Mouse (Mus musculus): Measurements from ENCODE around the gene Acsm5. TPM values are rescaled to one million over a fixed set of nuclear protein-coding genes. Genes with fewer than 3 reads are reported as not detected.

Gene Acsm5
- not detected in 2 replicates for polyA plus RNA-seq (2015; fragmentation: Nextera tagmentation; extraction: Ambion mirVana)

- WGBS = 72% methylated on average over 5 of the region's 5 CpGs
- no peak for ATAC-seq (ENCODE audit: low FRiP score)
- H3K9me3 ChIP-seq = no peaks in the 10 kb centered on the region
- no peaks in the 10 kb centered on the region for H3K4me1 ChIP-seq (replicated peaks)
- 0 out of 2 replicates have a peak, but pooled peaks cover 9% of the 10 kb centered on the region for H3K27me3 ChIP-seq
- no peak within 1 kb of the TSS for H3K4me3 ChIP-seq
- no peak within 1 kb of the TSS for H3K27ac ChIP-seq
- H3K9ac ChIP-seq = no peak within 1 kb of the TSS
- H3K4me2 ChIP-seq = no peak within 1 kb of the TSS
- H3K36me3 ChIP-seq = no peaks in the 10 kb centered on the region
Observed at GRCm38 (mm10) chr7:119519163-119519562, at the start of gene Acsm5. Acsm5 (plus strand) TSS chr7:119519463.

DNA sequence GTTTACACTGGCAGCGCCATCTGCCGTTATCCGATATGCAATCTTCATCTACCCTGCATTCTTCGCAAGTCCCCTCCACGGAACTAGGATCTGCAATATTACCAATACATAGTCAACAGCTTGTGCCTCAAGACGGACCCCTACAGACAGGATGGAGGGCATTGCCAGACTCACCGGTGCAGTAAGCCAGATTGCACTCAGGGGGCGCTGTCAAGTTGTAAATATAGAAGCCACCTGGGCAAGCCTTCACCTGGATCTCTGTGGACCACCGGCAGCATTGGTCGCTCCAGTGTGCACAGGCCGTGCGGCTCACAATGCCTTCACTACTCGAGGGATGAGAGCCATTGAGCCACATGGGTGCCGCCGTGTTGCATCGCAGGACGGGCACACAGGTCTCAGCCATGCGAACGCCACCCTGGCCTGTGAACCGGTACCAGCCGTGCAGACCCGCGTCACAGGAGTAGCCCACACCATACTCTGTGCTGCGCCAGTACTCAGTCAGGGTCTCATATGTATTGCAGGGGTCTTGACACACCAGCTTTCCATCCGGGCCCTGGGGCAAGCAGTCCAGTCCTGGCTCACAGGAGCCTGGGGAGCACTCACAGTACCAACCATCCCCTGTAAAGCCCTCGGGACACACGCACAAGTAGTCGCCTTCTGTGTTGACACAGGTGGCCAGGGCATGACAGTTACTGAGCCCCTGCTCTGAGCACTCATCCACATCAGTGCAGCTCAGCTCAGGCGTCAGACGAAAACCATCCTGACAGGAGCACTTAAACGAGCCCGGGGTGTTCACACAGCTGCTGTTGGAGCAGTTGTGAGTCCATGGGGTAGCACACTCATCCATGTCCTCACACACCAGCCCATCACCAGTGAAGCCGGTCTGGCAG, 42.5 kb upstream of the Acsm5 start:
- no peak for ATAC-seq (ENCODE audit: low FRiP score)
- H3K4me3 ChIP-seq = no peak overlapping the region
- H3K4me1 ChIP-seq (replicated peaks) = no peaks in the 10 kb centered on the region
- WGBS = 81% methylated on average over 33 of the region's 33 CpGs
- no peaks in the 10 kb centered on the region for H3K27me3 ChIP-seq
- H3K27ac ChIP-seq = no peak overlapping the region
- no peaks in the 10 kb centered on the region for H3K9me3 ChIP-seq
- no peak overlapping the region for H3K4me2 ChIP-seq
- no peaks in the 10 kb centered on the region for H3K36me3 ChIP-seq
- H3K9ac ChIP-seq = no peak overlapping the region

GRCm38 (mm10) chr7:119479256-119479655, 40.0 kb upstream of the Acsm5 start, which contains the start of gene Umod:
Umod (minus strand) TSS chr7:119479282.
- no peak within 1 kb of the TSS for H3K27ac ChIP-seq
- no peaks in the 10 kb centered on the region for H3K4me1 ChIP-seq (replicated peaks)
- no peak within 1 kb of the TSS for H3K4me3 ChIP-seq
- H3K9ac ChIP-seq = no peak within 1 kb of the TSS
- no peak within 1 kb of the TSS for H3K4me2 ChIP-seq
- no peaks in the 10 kb centered on the region for H3K36me3 ChIP-seq
- H3K9me3 ChIP-seq = no peaks in the 10 kb centered on the region
- no peaks in the 10 kb centered on the region for H3K27me3 ChIP-seq
- ATAC-seq (ENCODE audit: low FRiP score) = no peak

DNA sequence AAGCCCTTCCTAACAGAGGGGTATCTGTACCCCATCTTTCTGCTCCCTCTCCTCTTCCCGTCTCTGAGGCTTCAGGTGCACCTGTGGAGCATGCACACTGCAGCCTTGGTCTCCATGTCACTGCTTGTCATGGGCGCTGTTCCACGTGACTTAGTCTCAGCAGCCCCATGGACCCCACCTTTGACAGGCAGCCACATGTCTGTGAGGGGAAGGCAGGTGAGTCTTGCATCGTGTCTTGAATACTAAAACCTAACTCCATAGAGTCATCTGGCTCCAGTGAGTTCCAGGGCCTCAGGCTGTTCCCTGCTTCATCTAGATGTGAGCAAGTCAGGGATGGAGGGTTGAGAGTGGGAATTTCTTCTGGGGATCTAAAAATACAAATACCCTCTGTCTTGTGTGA, 35.1 kb upstream of the Acsm5 start:
- no peaks in the 10 kb centered on the region for H3K27me3 ChIP-seq
- no peaks in the 10 kb centered on the region for H3K9me3 ChIP-seq
- WGBS = 87% methylated on average over 4 of the region's 4 CpGs
- H3K4me2 ChIP-seq = no peak overlapping the region
- no peaks in the 10 kb centered on the region for H3K4me1 ChIP-seq (replicated peaks)
- no peak overlapping the region for H3K4me3 ChIP-seq
- ATAC-seq (ENCODE audit: low FRiP score) = no peak
- no peaks in the 10 kb centered on the region for H3K36me3 ChIP-seq
- no peak overlapping the region for H3K27ac ChIP-seq
- no peak overlapping the region for H3K9ac ChIP-seq

GRCm38 (mm10) chr7:119486683-119487082, 32.6 kb upstream of the Acsm5 start:
- 92% methylated on average over 5 of the region's 5 CpGs for WGBS
- H3K27me3 ChIP-seq = no peaks in the 10 kb centered on the region

DNA sequence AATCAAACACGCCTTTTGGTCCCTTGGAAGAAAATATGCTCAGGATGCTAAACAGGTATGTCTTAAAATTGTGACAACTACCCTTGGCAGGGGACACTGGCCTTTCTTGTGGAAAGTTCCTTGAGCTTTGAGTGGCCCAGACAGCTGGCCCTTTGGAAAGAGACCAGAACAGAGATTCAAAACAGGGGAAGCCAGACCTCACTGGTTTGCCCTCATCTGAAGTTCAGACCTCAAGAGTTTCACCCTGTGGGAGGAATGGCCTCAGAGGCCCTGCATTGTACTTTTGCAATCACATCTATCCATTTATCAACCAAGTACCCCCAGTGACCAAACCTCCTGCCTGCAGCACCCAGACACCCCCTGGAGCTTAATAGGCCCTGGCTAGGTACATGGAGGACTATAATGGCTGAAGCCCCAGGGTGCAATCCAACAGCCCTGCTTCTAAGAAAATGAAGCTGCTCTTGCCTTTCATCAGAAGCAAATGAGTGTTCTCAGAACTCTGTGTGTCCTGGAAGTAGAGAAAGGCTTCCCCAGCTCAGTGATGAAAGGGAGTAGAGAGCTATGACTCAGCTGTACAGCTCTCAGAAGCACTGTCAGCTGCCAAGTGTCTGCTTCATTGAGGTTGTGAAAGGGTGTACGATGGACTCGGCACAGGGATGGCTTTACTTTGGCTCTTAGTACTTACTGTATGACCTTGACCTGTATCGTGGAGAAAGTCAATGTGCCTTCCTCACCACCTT, 29.1 kb upstream of the Acsm5 start:
- no peak overlapping the region for H3K27ac ChIP-seq
- H3K36me3 ChIP-seq = no peaks in the 10 kb centered on the region
- H3K27me3 ChIP-seq = no peaks in the 10 kb centered on the region
- H3K9ac ChIP-seq = no peak overlapping the region
- no peak overlapping the region for H3K4me3 ChIP-seq
- 91% methylated on average over 4 of the region's 4 CpGs for WGBS
- no peaks in the 10 kb centered on the region for H3K4me1 ChIP-seq (replicated peaks)
- H3K9me3 ChIP-seq = no peaks in the 10 kb centered on the region
- no peak for ATAC-seq (ENCODE audit: low FRiP score)
- H3K4me2 ChIP-seq = no peak overlapping the region

More at GRCm38 (mm10) chr7:119486683-119487082, 32.6 kb upstream of the Acsm5 start:
- Histone ChIP-seq H3K9ac (no peak overlapping the region), H3K27ac (no peak overlapping the region), H3K9me3 (no peaks in the 10 kb centered on the region), H3K4me3 (no peak overlapping the region), H3K36me3 (no peaks in the 10 kb centered on the region), H3K4me2 (no peak overlapping the region), H3K4me1 (replicated peaks) (no peaks in the 10 kb centered on the region)
- ATAC-seq (ENCODE audit: low FRiP score) = no peak

- no peaks in the 10 kb centered on the region for H3K9me3 ChIP-seq
- no peak overlapping the region for H3K9ac ChIP-seq
- H3K4me3 ChIP-seq = no peak overlapping the region
- no peak overlapping the region for H3K27ac ChIP-seq
- no peaks in the 10 kb centered on the region for H3K4me1 ChIP-seq (replicated peaks)
- WGBS = 97% methylated on average over 4 of the region's 4 CpGs
- H3K27me3 ChIP-seq = peaks cover 11% of the 10 kb centered on the region; the same call in 1 of the 2 replicates
- H3K4me2 ChIP-seq = no peak overlapping the region
- no peak for ATAC-seq (ENCODE audit: low FRiP score)
- no peaks in the 10 kb centered on the region for H3K36me3 ChIP-seq
Observed at GRCm38 (mm10) chr7:119511143-119511542, 8.1 kb upstream of the Acsm5 start.

GRCm38 (mm10) chr7:119513056-119513455, 6.2 kb upstream of the Acsm5 start:
- no peaks in the 10 kb centered on the region for H3K4me1 ChIP-seq (replicated peaks)
- no peak overlapping the region for H3K4me2 ChIP-seq
- no peak overlapping the region for H3K9ac ChIP-seq
- no peaks in the 10 kb centered on the region for H3K9me3 ChIP-seq
- no peaks in the 10 kb centered on the region for H3K36me3 ChIP-seq
- no peak overlapping the region for H3K4me3 ChIP-seq
- 33% methylated on average over 7 of the region's 7 CpGs for WGBS
- ATAC-seq (ENCODE audit: low FRiP score) = no peak
- H3K27me3 ChIP-seq = peaks cover 16% of the 10 kb centered on the region; the same call in 1 of the 2 replicates
- H3K27ac ChIP-seq = no peak overlapping the region

DNA sequence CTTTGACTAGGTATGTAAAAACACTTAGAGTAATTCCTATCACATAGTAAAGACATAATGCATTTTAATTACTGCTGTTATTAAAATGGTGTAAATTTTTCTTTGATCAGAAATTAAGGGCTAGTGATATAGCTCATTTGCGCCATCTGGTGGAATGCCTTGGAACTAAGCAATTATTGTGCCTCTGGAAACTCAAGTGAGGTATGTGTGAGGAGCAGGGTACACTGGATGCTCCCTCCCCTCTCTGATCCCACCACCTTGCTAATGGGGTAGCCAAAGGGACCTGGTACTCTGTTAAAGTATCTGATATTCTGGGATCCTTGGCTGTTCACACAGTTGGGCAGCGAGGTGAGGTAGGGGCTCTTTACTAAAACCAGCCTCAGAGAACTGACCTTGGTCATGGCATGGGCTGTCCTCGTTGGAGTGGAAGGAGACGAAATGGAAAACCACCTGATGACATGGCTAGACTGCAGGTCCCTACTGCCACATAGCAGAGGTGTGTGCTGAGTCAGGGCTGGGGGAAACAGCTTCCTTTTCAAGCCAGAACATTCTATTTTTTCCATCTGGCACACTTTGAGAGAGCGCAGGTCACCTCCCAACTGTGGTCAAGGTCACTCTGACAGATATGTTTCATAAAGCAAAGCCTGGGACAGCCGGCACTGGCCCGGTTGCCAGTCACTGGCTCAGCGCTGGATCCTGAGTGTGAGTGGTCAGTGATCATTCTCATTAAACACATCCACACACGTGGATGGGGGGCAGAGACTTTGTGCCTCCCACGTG, 3.6 kb upstream of the Acsm5 start:
- H3K9me3 ChIP-seq = no peaks in the 10 kb centered on the region
- H3K27me3 ChIP-seq = peaks cover 16% of the 10 kb centered on the region; the same call in 1 of the 2 replicates
- WGBS = 74% methylated on average over 10 of the region's 10 CpGs
- H3K27ac ChIP-seq = no peak overlapping the region
- no peaks in the 10 kb centered on the region for H3K4me1 ChIP-seq (replicated peaks)
- no peaks in the 10 kb centered on the region for H3K36me3 ChIP-seq
- ATAC-seq (ENCODE audit: low FRiP score) = 0 out of 2 replicates have a peak, but pooled peaks have one; percentile 57
- no peak overlapping the region for H3K4me2 ChIP-seq
- H3K4me3 ChIP-seq = no peak overlapping the region
- H3K9ac ChIP-seq = no peak overlapping the region

- H3K4me2 ChIP-seq = no peak overlapping the region
- no peak overlapping the region for H3K9ac ChIP-seq
- no peaks in the 10 kb centered on the region for H3K4me1 ChIP-seq (replicated peaks)
- no peaks in the 10 kb centered on the region for H3K36me3 ChIP-seq
- no peaks in the 10 kb centered on the region for H3K9me3 ChIP-seq
- H3K27me3 ChIP-seq = peaks cover 16% of the 10 kb centered on the region; the same call in 1 of the 2 replicates
- WGBS = 84% methylated on average over 7 of the region's 7 CpGs
- ATAC-seq (ENCODE audit: low FRiP score) = no peak
- H3K27ac ChIP-seq = no peak overlapping the region
- no peak overlapping the region for H3K4me3 ChIP-seq
Observed at GRCm38 (mm10) chr7:119516272-119516558, 3.0 kb upstream of the Acsm5 start.

DNA sequence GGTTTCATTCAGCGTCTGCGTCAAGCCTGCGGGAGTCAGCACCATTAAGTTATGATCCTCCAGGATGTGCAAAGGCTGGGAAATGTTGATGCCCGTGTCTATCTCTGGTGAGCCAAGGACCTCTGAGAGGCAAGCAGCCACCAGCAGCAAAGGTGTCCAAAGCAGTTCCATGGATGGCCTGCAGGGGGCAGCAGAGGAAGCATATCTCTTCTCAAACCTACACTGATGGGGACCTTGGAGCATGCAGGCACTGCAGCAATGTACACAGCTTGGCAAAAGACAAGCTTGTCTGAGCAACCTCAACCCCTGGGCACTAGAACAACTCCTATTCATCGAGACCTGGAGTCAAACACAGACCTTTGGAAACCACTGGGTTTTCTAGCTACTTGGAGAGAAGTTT, 391 bp downstream of the Acsm5 start:
- no peak overlapping the region for H3K27ac ChIP-seq
- no peak overlapping the region for H3K9ac ChIP-seq
- no peak for ATAC-seq (ENCODE audit: low FRiP score)
- no peaks in the 10 kb centered on the region for H3K4me1 ChIP-seq (replicated peaks)
- H3K9me3 ChIP-seq = no peaks in the 10 kb centered on the region
- H3K27me3 ChIP-seq = 0 out of 2 replicates have a peak, but pooled peaks cover 9% of the 10 kb centered on the region
- H3K4me3 ChIP-seq = no peak overlapping the region
- H3K36me3 ChIP-seq = no peaks in the 10 kb centered on the region
- WGBS = 48% methylated on average over 5 of the region's 5 CpGs
- no peak overlapping the region for H3K4me2 ChIP-seq

- ATAC-seq (ENCODE audit: low FRiP score) = no peak
- Histone ChIP-seq H3K4me1 (replicated peaks) (peaks cover 5% of the 10 kb centered on the region), H3K9ac (no peak overlapping the region), H3K27ac (no peak overlapping the region), H3K4me2 (no peak overlapping the region), H3K9me3 (no peaks in the 10 kb centered on the region), H3K36me3 (no peaks in the 10 kb centered on the region), H3K27me3 (0 out of 2 replicates have a peak, but pooled peaks cover 2% of the 10 kb centered on the region), H3K4me3 (no peak overlapping the region)
- 84% methylated on average over 3 of the region's 3 CpGs for WGBS
Observed at GRCm38 (mm10) chr7:119521816-119522215, 2.6 kb downstream of the Acsm5 start.
